In genomic region chr4:128969081-128969480, GRCm38 (mm10) we compare ENCODE assay signal across 20 mouse cellular contexts. TPM values are rescaled to one million over a fixed set of nuclear protein-coding genes. Genes with fewer than 3 reads are reported as not detected.
DNase-seq lines count a peak whose midpoint lies in the region; ATAC-seq and TF ChIP-seq lines count a peak whose summit lies in the region.
"Had no signal": no experiment of that assay in that cellular context is flagged by ENCODE, and none has a peak within 500 bp of the region (broad histone marks: within the 10 kb centered on the region; RNA-seq: fewer than 3 reads in every experiment).

No protein-coding gene starts in this region.

- DNase-seq in lung, postnatal 4 days = peak; percentile 72 to 75
- no peak for DNase-seq in thymus, postnatal 0 days (ENCODE audit: low spot score)
- DNase-seq in kidney, postnatal 25 days = no peak
- no peak for DNase-seq in MN1 (ENCODE audit: low spot score)
- DNase-seq: adrenal gland, adult 8-10 months; cerebellum, adult 9-11 months; gastrocnemius, postnatal 36 days; layer of hippocampus, postnatal 36 days; thymus, adult 18-20 months had no signal

- peak; percentile 64 for ATAC-seq in lung, embryonic 15.5 days (ENCODE audit: borderline replicate concordance, extremely low read depth, low FRiP score, low TSS enrichment)
- ATAC-seq: forebrain, embryonic 14.5 days; inflammation-experienced regulatory T-cells, adult 6 months; midbrain, embryonic 15.5 days; Patski had no signal

- peak overlapping the region; percentile 29; the same call in 1 of the 2 replicates for H3K4me3 ChIP-seq in E14TG2a.4 (replicated peaks; ENCODE audit: low read length)
- no peak overlapping the region for H3K4me3 ChIP-seq in embryonic fibroblast, embryonic 13.5 days (ENCODE audit: insufficient read depth, low read length)
- H3K4me3 ChIP-seq in lung, embryonic 15.5 days = no peak overlapping the region
- H3K4me3 ChIP-seq: embryonic facial prominence, embryonic 12.5 days; hindbrain, embryonic 12.5 days; limb, embryonic 15.5 days; midbrain, embryonic 15.5 days; myocyte had no signal

- H3K27me3 ChIP-seq in E14TG2a.4 (ENCODE audit: insufficient read depth, low read length) = peaks cover 14% of the 10 kb centered on the region
- H3K27me3 ChIP-seq in lung, embryonic 15.5 days = peaks cover 5% of the 10 kb centered on the region; the same call in 1 of the 2 replicates
- H3K27me3 ChIP-seq: embryonic facial prominence, embryonic 12.5 days; midbrain, embryonic 15.5 days; Patski had no signal

- TF ChIP-seq CTCF in E14TG2a.4 (conservative IDR thresholded peaks at IDR 0.05; ENCODE audit: low read length) = no peak
- TF ChIP-seq CTCF in embryonic fibroblast, embryonic 13.5 days (IDR thresholded peaks at IDR 0.05; ENCODE audit: borderline replicate concordance, insufficient read depth, low read length) = no peak

- H3K36me3 ChIP-seq in E14TG2a.4 (ENCODE audit: insufficient read depth, low read length) = no peaks in the 10 kb centered on the region
- H3K36me3 ChIP-seq in lung, embryonic 15.5 days = no peaks in the 10 kb centered on the region
- H3K36me3 ChIP-seq: embryonic facial prominence, embryonic 12.5 days; hindbrain, embryonic 12.5 days; limb, embryonic 15.5 days; midbrain, embryonic 15.5 days had no signal

- 0 out of 2 replicates have a peak overlapping the region, but pooled peaks have one; percentile 17 for H3K4me2 ChIP-seq in lung, embryonic 15.5 days
- H3K4me2 ChIP-seq: embryonic facial prominence, embryonic 12.5 days; hindbrain, embryonic 12.5 days; limb, embryonic 15.5 days; midbrain, embryonic 15.5 days had no signal

- H3K27ac ChIP-seq in embryonic fibroblast, embryonic 13.5 days (ENCODE audit: insufficient read depth, low read length) = peak overlapping the region; percentile 76
- no peak overlapping the region for H3K27ac ChIP-seq in lung, embryonic 15.5 days
- H3K27ac ChIP-seq: embryonic facial prominence, embryonic 12.5 days; hindbrain, embryonic 12.5 days; limb, embryonic 15.5 days; midbrain, embryonic 15.5 days had no signal

- peaks cover 6% of the 10 kb centered on the region for H3K9me3 ChIP-seq in E14TG2a.4 (ENCODE audit: low read length)
- no peaks in the 10 kb centered on the region for H3K9me3 ChIP-seq in lung, embryonic 15.5 days
- H3K9me3 ChIP-seq: embryonic facial prominence, embryonic 12.5 days; hindbrain, embryonic 12.5 days; limb, embryonic 15.5 days; midbrain, embryonic 15.5 days had no signal

- H3K4me1 ChIP-seq in E14TG2a.4 (replicated peaks; ENCODE audit: low read depth, low read length) = peaks cover 46% of the 10 kb centered on the region
- H3K4me1 ChIP-seq in embryonic fibroblast, embryonic 13.5 days (ENCODE audit: control insufficient read depth, insufficient read depth, low read length) = peaks cover 16% of the 10 kb centered on the region
- H3K4me1 ChIP-seq in lung, embryonic 15.5 days = peaks cover 43% of the 10 kb centered on the region

- no peak for TF ChIP-seq POLR2A in embryonic fibroblast, embryonic 13.5 days (IDR thresholded peaks at IDR 0.05; ENCODE audit: low read depth, low read length)

- 47% methylated on average over 5 of the region's 5 CpGs for WGBS in lung, embryonic 15.5 days

- no peak overlapping the region for H3K9ac ChIP-seq in lung, embryonic 15.5 days
- H3K9ac ChIP-seq: embryonic facial prominence, embryonic 12.5 days; hindbrain, embryonic 12.5 days; limb, embryonic 15.5 days; midbrain, embryonic 15.5 days had no signal

RNA-seq across cellular contexts. Expression of gene Azin2, which starts 6.8 kb away (rescaled TPM):
- 29.0 and 37.5 TPM in 2 replicates for polyA plus RNA-seq in embryonic fibroblast, embryonic 13.5 days (2011; ENCODE audit: insufficient read length, low read depth, missing spikeins)
- 18.6 and 22.5 TPM in 2 replicates for polyA plus RNA-seq in lung, embryonic 15.5 days (2015; fragmentation: Nextera tagmentation; extraction: Ambion mirVana)
- polyA plus RNA-seq in thymus, postnatal 0 days (2015; fragmentation: Nextera tagmentation; extraction: Ambion mirVana) = 7.1 and 9.2 TPM in 2 replicates

RNA-seq across cellular contexts. Expression of gene Ak2, which starts 22.7 kb away (rescaled TPM):
- 95.5 and 107 TPM in 2 replicates for polyA plus RNA-seq in embryonic fibroblast, embryonic 13.5 days (2011; ENCODE audit: insufficient read length, low read depth, missing spikeins)
- 182 and 187 TPM in 2 replicates for polyA plus RNA-seq in lung, embryonic 15.5 days (2015; fragmentation: Nextera tagmentation; extraction: Ambion mirVana)
- 208 and 209 TPM in 2 replicates for polyA plus RNA-seq in thymus, postnatal 0 days (2015; fragmentation: Nextera tagmentation; extraction: Ambion mirVana)

Comparison
In these comparisons a context has a peak if more than half of its experiments do, and no peak if none do; other contexts are left out.
1. DNase-seq: peak in lung, postnatal 4 days (2 of 2); none in thymus, postnatal 0 days (single experiment), kidney, postnatal 25 days (0 of 2) and MN1 (single experiment).